Mouse (Mus musculus) spleen, adult 2 months (tissue): Measurements from ENCODE around the gene Stim2.

ENCODE experiments used
- CTCF ChIP-seq: fragments of 200-500 bp; IDR thresholded peaks from 2 replicates; pipeline ENCODE4 v1.5.1; 2011; ENCODE audit warnings: mild to moderate bottlenecking, inconsistent platforms; ENCODE audit not compliant: insufficient read depth, insufficient read length, insufficient replicate concordance; ENCODE audit errors: extremely low read depth
- POLR2A ChIP-seq: fragments of 200-500 bp; IDR thresholded peaks from 2 replicates; pipeline ENCODE4 v1.6.1; 2011; ENCODE audit warnings: low read depth, low read length, inconsistent platforms

GRCm38 (mm10) chr5:54045523-54045922, 47.2 kb downstream of the Stim2 start:
- TF ChIP-seq CTCF, result no peak
- TF ChIP-seq POLR2A, result no peak
